Mouse (Mus musculus): Measurements from ENCODE around the gene Ly6g6e.

- no peak for TF ChIP-seq CTCF (IDR thresholded peaks at IDR 0.05; ENCODE audit: borderline replicate concordance, insufficient read depth, low read depth, low read length)
- TF ChIP-seq POLR2A (IDR thresholded peaks at IDR 0.05; ENCODE audit: borderline replicate concordance, insufficient read depth, low read length) = no peak
Measured at GRCm38 (mm10) chr17:35106522-35106921, 29.8 kb downstream of the Ly6g6e start.

Data from cerebellum, adult 2 months (tissue).